Mouse (Mus musculus): ENCODE measurements at regions not wholly inside any gene's neighbourhood (a gene's known extent, or its start where the extent isn't known, plus 50 kb on each side); places are given as distances from the start of the nearest gene placed in this dataset.
A peak's percentile ranks its signal among the peaks of the same experiment; 100 is the strongest.

GRCm38 (mm10) chrX:44228847-44229246, 139.3 kb downstream of the Dcaf12l2 start:
- DNase-seq (ENCODE audit: low spot score), result peak; percentile 12
- Histone ChIP-seq H3K9me3 (replicated peaks) (no peaks in the 10 kb centered on the region), H3K4me3 (no peak overlapping the region), H3K4me1 (no peaks in the 10 kb centered on the region), H3K36me3 (no peaks in the 10 kb centered on the region), H3K27ac (replicated peaks) (no peak overlapping the region), H3K27me3 (ENCODE audit: low read depth, poor library complexity, severe bottlenecking) (no peaks in the 10 kb centered on the region)
- 18% methylated on average over 2 of the region's 2 CpGs for WGBS

Measured in midbrain, embryonic 10.5 days (tissue).